Mouse (Mus musculus) adipocyte (in vitro differentiated cells): ENCODE measurements at regions not wholly inside any gene's neighbourhood (a gene's known extent, or its start where the extent isn't known, plus 50 kb on each side); places are given as distances from the start of the nearest gene placed in this dataset.

Experiments
- DNase-seq: peaks from one replicate; pipeline ENCODE4 v3.0.0-alpha.2; 2016; ENCODE audit warnings: low spot score

DNA sequence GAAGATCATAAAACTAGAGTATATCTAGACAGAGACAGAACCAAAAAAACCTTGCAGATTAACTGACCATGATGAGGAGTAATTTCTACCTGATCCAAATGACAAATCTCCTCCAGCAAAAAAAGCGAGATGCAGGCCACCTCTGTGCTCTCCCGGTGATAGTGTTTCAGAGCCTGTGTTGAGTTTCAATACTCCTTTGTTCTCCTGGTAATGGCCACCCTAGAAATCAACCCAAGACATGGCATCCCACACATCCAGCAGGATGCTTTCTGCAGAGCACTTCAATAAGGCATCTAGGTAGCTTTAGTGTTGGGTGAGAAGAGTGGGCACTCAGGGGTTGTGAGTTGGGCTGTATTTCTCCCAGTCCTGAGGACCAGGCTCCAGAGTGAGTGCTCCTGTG lies 371.3 kb upstream of the Sall1 start:
- no peak for DNase-seq

DNA sequence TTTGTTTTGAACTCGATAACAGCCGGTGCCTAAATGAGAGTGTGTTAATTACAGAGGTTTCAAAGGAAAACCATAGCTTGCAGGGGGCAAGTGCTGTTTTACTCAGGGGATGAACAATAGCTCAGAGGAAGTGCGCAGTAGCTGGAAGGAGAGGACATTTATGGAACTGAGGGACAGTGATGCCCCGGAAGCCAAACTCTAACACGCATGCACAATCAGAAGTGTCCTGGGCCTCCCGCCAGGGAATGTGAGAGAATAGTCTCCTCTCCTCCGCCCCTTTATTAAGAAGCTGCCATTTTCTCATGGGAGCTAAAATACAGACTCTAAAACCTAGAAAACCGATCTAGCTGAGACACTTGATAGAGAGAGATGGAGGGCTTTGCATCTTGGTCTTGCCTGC lies 368.5 kb upstream of the Sall1 start:
- DNase-seq: no peak

DNA sequence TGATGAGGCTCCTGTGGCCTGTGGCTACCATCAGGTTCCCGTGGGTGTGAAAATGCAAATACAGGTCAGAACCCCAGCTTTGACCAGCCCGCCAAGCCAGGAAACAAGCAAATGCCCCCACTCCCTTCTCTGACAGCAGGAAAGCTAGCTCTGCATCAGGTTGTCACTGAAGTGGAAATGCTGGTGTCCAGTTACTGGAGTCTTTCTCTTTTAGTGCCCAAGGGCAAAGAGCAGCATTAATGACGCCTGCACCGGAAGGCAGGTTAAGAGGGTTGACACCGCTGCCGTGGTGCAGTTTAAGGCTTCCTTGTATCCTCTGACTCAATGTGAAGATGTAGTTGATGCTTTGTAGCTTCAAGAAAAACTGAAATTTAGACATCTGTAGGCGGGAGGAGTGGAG lies 368.1 kb upstream of the Sall1 start:
- DNase-seq: no peak

DNA sequence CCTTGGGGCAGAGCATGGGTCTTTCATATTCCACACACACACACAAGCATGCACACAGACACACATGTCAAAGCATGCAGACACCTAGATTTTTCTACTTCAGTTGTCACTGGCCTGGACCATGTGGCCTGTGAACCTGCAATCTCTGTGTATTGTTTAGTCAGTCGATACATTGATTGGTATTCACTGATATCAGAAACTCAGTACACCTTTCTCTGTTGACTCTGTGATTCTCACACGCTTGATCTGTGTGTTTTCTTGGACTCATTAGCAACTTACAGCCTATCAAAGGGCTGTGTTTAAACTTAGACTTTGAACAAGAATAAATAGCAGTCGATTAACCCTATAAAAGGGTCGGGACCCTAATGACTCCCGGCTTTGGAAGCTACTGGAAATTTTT lies 362.7 kb upstream of the Sall1 start:
- no peak for DNase-seq

DNA sequence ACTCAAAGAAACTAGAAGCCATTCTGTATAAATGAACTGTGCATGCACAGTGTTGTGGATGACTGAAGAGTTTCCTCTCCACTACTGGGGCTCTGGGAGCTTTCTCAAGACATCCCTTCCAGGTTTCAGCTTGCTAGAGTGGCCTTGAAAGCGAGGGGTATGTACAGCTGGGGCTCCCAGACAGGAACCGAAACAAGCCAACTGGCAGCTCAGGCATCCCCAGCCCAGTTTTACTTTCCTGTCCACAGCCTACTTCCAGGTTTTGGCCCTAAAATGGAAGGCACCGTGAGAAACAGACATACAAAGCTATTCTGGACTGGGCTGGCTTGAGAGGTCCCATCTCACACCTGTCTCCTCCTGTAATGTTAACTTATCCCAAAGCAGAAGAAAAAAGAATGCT lies 360.3 kb upstream of the Sall1 start:
- no peak for DNase-seq

DNA sequence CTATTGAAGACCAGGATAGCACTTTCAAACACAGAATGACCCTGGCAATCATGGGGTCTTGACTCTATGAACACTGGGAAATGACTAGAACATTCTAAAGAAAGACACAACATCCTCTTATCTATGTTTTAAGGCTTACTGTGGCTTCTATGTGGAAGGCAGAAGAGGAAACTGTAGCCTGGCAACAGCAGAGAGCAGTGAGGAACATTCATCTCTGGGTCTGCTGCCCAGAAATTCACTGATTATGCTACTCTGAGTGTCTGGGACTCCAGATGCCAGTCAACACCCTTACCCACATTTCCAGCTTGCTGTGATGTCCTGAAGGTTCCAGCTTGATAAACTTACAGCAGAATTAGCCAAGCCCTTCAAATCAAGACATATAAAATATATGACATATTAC lies 352.7 kb upstream of the Sall1 start:
- no peak for DNase-seq

DNA sequence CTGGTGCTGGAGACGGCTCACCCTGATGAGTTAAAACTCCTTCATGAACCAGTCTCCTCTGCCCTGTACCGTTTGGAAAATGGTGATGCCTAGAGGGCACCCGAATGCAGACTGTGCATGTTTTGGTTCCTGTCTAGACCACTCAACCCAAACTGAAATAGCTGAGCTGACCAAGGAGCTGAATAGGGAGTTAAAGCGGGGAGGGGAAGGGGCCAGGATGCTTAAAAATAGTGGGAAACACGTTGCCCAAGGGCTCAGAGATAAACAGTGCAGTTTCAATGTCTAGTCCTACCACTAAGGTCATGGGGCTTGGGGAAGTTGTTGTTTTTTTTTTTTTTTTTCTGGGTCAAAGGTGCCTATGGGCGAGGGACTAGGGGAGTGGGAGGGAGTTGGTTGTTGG lies 348.8 kb upstream of the Sall1 start:
- DNase-seq: no peak

DNA sequence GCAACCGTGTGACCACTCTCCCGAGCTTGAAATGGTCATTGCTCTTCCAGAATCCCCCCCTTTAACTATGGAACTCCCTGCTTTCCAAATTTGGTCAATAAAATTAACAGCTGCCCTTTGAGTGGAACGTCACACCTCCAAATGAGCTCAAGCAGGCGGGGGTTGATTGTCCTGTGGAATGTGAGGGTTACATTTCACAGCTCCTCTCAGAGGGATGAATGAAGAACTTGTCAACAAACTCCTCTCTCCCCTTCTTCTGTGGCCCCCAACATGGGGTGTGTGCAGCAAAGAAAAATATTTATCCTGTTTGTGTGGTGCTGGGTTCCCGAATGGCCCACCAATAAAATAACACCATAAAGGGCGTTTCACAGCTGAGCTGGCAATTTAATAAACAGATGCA lies 344.8 kb upstream of the Sall1 start:
- no peak for DNase-seq

DNA sequence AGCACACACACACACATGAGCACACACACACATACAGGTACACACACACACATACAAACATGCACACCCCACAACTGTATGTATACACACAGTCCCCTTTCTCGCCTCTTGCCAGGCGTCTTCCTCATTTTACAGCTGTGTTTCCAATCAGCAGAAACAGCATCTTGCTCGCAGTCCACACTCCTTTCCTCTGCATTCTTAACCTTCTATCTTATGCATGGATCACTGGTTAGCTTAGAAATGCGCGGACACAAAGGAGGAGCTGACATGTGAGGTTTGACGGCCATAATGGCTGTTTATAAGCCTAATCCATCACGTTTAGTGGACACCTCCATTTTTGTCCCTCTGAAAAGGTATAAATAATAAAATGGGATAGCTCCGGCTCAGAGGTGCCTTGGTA lies 343.3 kb upstream of the Sall1 start:
- no peak for DNase-seq

DNA sequence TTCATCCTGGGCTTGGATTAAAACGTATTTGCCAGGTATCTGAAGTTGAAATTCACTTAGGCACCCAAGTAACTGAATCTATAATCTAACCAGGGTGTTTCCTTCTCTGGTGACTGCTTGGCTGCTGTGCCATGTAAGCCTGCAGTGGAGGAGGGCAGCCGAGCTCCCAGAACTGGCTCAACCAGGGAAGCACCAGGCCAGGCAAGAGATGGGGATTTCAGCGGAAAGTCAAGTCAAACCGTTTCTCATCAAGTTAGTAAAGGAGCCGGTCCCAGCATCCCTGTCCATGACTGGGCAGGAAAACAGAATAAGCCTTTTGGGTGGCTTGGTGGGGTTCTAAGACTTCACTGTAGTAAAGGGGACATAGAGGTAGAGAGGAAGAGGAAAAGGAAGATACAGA lies 341.1 kb upstream of the Sall1 start:
- no peak for DNase-seq

DNA sequence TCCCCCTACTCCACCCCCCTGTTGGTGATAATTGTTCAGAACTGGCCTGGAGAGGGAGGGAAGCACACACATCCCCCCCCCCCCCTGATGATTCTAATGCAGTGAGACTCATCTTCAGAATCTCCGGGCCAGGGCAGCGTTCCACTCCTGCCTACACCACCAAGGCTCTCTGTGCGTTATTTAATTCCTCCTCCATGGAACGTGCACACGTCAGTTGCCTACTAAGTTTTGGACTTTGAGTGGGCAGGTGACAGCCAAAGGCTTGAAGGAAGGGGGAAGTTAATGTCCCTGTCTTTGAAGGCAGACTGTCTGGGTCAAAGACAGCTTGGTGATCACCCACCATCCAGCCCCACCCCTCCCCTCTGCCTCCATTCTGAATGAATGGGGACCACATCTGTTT lies 339.8 kb upstream of the Sall1 start:
- no peak for DNase-seq

DNA sequence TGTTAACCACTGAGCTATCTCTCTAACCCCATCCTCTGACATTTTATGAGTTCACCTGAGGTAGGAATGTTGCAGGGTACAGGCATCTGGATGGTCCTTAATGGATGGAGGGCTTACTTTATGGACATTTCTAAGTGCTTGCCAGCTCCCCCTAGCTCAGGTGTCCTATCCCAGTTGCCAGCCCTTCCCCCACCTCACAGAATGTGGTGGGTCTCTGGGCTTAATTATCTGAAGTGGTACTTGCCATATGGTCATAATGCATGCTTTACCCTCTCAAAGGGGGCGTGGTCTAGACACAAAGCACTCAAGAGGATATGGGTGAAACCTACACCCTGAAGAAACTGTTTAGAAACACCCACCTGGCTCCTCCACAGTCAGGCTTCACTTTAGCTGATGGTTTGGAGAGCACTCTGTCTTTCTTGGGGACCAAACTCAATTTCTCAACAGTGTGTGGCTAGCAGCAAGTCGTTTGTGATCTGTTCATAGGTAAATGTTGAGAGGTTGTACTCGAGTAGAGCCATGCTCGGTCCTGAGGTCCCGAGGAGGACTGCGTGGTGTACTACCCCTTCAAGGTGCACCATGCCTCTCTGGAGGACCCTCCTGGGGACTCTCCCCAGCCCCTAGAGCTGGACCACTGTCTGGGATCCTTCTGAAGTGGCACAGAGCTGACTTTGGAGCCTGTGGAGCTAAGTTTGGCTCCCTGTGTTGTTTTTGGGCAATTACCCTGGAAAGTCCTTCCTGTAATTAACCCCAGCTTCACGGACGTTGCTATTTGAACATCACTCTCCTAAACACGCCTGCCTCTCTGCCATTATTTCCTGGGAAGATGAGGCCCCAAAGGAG lies 338.8 kb upstream of the Sall1 start:
- DNase-seq: no peak

DNA sequence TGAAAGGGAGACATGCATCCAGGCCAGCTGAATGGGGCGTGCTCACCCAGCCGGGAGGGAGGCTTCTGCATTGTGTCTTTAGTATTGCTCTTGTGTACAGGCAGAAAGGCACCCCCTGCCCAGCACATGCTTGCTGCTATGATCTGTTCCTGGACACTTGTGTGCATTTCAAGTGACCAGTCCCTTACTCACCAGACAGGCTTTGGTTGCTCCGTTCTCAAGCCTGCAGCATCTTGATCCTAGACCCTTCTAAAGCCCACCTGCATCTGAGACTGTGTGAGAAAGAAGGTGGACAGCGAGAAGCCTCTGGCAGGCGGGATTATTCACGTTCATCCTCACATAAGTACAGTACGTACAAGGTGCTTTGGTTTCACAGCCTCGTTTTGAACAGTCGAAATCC lies 336.5 kb upstream of the Sall1 start:
- DNase-seq: no peak

DNA sequence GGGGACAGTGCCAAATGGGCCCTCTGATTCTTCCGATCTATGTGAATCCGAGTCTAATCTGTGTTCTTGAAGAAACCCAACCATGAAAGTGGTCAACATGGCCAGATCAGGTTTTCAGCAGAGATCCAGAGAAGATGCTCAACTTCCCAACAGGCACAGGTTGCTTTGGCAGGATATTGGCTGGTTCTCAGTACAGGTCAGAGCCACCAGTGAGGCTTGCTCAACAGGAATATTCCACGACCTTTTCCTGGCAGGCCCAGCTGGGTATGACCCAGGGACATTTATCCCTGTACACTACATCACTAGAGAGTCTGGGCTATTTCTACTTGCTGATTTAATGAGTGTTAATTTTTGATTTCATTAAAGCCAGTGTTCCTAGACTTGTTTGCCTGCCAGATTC lies 328.8 kb upstream of the Sall1 start:
- no peak for DNase-seq

DNA sequence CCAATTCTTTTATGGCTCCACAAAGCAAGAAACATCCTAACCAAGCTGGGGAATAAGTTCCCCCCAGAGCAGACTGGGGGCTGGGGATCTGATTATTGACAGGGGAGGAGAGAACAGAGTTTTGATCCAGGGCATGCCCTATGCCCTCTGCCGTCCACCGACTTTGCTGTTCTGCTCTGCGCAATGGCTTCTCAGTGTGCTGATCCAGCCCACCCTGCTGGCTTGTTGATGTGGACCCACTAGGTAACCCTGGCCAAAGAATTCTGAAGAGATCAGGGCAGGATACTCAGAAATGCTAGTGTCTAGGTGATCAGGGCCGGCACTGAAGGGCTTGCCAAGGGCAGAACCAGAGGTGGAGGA lies 327.8 kb upstream of the Sall1 start:
- no peak for DNase-seq

DNA sequence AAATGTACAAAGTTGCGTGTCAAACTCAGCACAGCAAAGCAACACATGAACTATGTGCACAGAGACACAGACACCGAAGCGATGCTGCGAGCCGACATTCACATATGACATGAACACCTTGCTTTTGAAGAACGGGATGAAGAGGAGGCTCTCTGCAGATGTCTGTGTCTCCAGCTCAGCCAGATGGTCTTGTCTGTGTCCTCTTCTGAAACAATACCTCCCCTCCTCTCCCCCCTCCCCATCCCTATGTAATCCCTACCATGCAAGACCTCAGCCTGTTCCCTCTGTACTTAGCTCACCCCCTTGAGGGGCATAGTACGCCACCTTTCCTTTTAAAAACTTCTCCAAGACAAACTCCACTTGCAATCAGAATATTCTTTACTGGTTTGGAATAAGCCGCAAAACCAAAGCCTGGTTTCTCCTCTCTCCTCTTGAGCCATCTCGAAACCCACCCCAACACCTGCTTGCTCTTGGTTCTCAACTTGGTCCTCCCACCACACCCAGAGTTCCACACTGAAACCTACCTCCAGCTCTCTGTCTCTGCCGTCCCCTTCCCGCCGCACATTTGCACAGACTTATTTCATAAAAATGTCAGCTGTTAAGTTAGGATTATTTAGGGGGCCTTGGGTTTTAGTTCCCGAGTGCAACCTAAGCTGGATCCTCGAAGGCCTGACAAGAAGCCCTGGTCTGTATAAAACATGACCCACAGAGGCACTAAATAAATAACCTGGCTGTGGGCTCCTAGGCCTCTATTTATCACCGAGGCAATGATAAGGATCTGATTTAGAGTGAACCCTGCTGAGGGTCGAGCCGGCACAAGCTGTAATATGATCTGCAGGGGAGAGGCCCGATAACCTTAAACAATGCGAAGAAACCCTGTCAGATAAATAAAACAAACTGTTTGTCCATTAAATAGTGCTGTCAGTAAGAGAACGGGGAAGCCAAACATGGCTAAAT lies 327.1 kb upstream of the Sall1 start:
- no peak for DNase-seq

DNA sequence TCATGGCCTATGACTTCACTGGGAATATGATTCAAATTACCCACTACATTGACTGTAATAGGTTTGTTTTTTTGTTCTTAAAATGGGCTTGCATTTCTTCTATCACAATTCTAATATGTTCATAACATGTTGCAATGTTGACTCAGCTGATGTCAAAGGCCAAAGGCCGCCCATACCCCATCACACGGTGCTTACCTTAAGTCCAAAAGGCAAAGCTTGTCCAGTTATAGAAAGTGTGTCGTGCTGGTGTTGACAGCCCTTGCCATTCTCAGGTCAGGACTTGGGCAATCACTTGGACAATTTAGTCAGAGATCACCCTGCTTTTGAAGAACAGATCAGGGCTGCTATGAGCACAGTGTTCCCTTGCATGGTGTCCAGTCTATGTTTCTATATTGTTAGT lies 321.5 kb upstream of the Sall1 start:
- no peak for DNase-seq

DNA sequence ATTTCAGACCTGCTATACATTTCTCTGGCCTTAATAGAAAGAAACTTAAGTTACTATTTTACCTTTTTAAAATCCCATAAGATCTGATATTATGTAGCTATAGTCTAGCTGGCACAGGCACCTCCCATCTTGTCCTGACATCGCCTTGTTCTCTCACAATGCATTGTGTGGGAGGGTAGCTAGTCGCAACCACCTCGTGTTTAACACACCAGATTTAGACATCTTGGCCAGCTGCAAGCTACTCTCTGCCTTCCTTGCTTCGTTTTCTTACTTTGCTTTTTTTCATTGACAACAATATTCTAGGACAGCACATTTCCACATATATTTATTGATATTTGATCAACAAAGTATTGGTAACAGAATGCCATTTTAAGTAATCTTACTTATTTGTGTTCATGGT lies 314.4 kb upstream of the Sall1 start:
- no peak for DNase-seq

DNA sequence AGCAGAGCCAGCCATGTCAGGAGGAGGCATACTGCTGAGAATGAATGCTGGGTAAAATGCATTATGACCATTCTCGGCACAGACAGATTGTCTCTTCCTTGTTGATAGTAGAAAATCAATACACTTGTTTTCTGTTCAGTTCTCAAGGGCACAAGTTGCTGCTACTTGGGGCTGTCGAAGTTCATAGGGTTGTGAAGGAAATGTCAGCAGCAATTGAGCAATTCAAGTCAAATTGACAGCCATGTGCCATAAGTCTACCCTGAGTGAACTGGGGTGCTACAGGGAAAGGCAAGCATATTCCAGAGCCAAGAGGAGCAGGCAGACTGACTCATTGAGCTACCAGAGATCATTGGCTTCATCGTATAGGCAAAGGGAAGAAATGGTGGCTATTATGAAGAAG lies 301.6 kb upstream of the Sall1 start:
- no peak for DNase-seq

DNA sequence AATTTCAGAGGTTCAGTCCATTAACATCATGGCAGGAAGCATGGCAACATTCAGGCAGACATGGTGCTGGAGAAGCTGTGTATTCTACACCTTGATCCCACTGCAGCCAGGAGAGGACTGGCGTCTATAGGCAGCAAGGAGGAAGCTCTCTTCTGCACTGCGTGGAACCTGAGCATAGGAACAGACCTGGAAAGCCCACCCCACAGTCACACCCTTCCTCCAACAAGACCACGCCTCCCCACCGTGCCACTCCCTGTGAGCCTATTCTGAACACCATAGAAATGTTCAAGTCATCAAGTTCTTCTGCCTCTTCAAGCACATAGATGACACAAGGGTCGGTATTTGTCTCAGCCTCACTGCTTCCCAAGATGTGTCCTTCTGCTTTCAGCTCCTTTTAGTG lies 297.7 kb upstream of the Sall1 start:
- no peak for DNase-seq

DNA sequence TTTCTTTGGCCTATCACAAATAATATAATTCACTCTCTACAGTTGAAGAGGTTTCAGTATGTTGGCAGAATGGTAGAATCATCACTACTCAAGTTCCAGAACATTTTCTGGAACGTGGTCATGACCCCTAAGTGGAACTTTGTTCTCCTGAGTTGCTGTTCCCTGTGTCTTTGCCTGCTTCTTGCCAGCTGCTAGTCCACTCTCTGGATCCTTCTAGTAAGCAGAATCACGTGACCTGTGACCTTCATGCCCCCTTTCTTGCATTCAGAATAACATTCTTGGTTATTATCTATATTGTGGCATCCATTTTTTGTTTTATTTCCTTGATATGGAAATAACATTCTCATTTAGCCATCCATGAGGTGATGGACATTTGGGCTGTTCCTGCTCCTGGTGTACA lies 291.5 kb upstream of the Sall1 start:
- DNase-seq: no peak

DNA sequence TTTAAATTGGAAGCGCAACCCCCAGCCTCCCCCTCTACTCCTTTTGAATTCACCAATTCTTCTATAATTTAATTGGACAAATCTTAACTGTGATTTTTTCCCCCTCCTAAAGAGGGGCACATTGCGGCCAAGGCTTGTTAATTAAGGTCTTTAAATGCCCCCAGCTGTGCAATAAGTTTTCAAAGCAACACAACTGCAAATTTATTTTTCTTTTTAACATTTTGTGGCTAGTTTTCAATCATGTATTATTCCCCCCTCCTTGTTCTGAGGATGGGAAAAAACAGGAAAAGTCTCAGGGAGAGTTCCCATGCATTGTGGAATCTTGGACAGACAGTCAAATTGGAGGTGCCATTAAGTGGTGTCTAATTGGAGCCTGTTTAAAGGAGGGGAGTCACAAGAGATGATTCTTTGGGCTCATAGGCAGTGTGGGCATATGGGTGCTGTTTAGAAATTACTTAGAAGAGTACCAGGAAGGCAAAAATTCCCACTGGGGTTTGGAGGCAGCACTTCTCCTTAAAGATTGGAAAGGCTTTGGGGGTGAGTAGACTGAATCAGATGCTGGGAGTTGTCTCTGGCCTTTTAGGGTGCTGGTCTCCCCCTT lies 281.9 kb upstream of the Sall1 start:
- no peak for DNase-seq

DNA sequence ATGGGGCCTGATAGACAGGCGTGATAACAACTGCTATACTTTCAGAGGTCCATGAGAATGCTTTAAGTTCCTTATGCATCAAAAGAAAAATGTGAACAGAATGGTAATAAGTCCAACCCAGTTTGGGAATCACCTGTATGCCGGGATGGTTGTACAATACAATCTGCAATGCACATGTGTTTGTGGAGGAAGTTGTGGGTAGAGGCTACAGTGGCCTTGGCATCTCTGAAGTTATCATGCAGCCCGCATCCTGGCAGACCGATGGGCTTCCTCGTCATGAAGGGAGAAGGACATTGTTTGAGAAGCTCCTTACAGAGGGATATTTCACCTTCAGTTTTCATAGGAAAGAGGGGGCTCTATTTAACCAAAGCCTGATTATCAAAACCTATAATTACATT lies 281.3 kb upstream of the Sall1 start:
- no peak for DNase-seq
